Mouse (Mus musculus) hindbrain, postnatal 0 days (tissue): ENCODE measurements around the gene Mylk2. TPM values are rescaled to one million over a fixed set of nuclear protein-coding genes. Genes with fewer than 3 reads are reported as not detected.

ENCODE experiments used
- ATAC-seq: fragments of 200-750 bp; cut with Nextera tagmentation; 2 replicates; pipeline ENCODE4 v1.8.0; 2017; ENCODE audit warnings: mild to moderate bottlenecking, moderate TSS enrichment, moderate library complexity
- DNase-seq: peaks from one replicate; pipeline ENCODE4 v3.0.0-alpha.2; 2015; ENCODE audit warnings: low spot score
- H3K27ac ChIP-seq: fragments of 300-500 bp; sonication (generic); 2 replicates; pipeline ENCODE4 v1.5.1; 2014; ENCODE audit warnings: mild to moderate bottlenecking
- H3K27me3 ChIP-seq: fragments of 300-500 bp; sonication (generic); 2 replicates; pipeline ENCODE4 v1.6.1; 2014; ENCODE audit warnings: low read length, mixed read lengths; ENCODE audit not compliant: insufficient read depth
- H3K36me3 ChIP-seq: fragments of 300-500 bp; sonication (generic); 2 replicates; pipeline ENCODE4 v1.6.1; 2014; ENCODE audit warnings: low read length, mixed read lengths; ENCODE audit not compliant: insufficient read depth
- H3K4me1 ChIP-seq: fragments of 300-500 bp; sonication (generic); 2 replicates; pipeline ENCODE4 v1.6.1; 2014; ENCODE audit warnings: antibody characterized with exemption, low read length, mixed read lengths; ENCODE audit not compliant: insufficient read depth
- H3K4me2 ChIP-seq: fragments of 300-500 bp; sonication (generic); 2 replicates; pipeline ENCODE4 v1.6.1; 2014; ENCODE audit warnings: low read depth, mild to moderate bottlenecking, low read length, moderate library complexity, mixed read lengths
- H3K4me3 ChIP-seq: fragments of 300-500 bp; sonication (generic); 2 replicates; pipeline ENCODE4 v1.5.1; 2014; ENCODE audit warnings: low read length
- H3K9ac ChIP-seq: fragments of 300-500 bp; sonication (generic); replicated peaks from 2 replicates; pipeline ENCODE4 v1.6.1; 2014; ENCODE audit warnings: mild to moderate bottlenecking, low read length, moderate library complexity, mixed read lengths
- H3K9me3 ChIP-seq: fragments of 300-500 bp; sonication (generic); 2 replicates; pipeline ENCODE4 v1.6.1; 2016; ENCODE audit warnings: low read length, mixed read lengths
- CTCF ChIP-seq: IDR thresholded peaks from 2 replicates; pipeline ENCODE4 v1.5.1; 2016; ENCODE audit warnings: antibody characterized with exemption, control low read depth, low read depth
- WGBS: fragments of 180-500 bp; shearing (Covaris S2); extraction: QIAGEN DNeasy Blood & Tissue Kit; methylation state at CpG from one replicate; pipeline ENCODE4 v1.1.7; 2014; 5-methylcytosine and 5-hydroxymethylcytosine counted together
- polyA plus RNA-seq: library from polyadenylated mRNA; unstranded; fragments of >200 nt; fragmentation: Nextera tagmentation; extraction: Ambion mirVana; gene quantifications from 2 replicates; pipeline ENCODE4 v1.2.1, GENCODE M21; 2015
- total RNA-seq: library from RNA; depleted of rRNA; stranded (reverse); fragments of >200 nt; gene quantifications from 2 replicates; pipeline ENCODE4 v1.2.3, GENCODE M21; 2014

Mylk2 gene
- total and polyA plus RNA-seq, 2 experiments from 2014 or later: 0.20 to 0.58 TPM

DNA sequence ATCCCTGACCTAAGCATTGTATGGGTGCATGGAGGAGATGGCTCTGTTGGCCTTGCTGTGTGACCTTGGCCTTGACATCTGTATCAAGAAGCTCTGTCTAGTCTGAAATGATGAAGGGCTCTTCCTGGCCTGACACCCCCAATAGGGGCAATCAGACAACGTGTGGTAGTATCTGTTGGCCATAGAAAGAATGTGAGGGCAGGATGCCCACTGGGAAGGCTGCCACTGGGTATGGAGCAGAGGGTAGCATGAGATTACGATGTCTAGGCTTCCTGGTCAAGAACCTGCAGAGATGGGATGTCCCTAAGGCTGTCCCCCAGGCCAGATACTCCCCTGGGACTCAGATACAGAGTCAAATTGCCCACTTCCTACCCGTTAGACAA lies 17.8 kb downstream of the Mylk2 start:
- DNase-seq (no peak), ATAC-seq (no peak)
- no peak overlapping the region for H3K9ac ChIP-seq
- H3K27ac ChIP-seq: no peak overlapping the region
- H3K36me3 ChIP-seq: no peaks in the 10 kb centered on the region
- H3K4me2 ChIP-seq: no peak overlapping the region
- H3K4me3 ChIP-seq: no peak overlapping the region
- no peaks in the 10 kb centered on the region for H3K9me3 ChIP-seq
- H3K4me1 ChIP-seq: no peaks in the 10 kb centered on the region
- no peaks in the 10 kb centered on the region for H3K27me3 ChIP-seq
- TF ChIP-seq CTCF: no peak
- WGBS: 56% methylated on average over 3 of the region's 3 CpGs

DNA sequence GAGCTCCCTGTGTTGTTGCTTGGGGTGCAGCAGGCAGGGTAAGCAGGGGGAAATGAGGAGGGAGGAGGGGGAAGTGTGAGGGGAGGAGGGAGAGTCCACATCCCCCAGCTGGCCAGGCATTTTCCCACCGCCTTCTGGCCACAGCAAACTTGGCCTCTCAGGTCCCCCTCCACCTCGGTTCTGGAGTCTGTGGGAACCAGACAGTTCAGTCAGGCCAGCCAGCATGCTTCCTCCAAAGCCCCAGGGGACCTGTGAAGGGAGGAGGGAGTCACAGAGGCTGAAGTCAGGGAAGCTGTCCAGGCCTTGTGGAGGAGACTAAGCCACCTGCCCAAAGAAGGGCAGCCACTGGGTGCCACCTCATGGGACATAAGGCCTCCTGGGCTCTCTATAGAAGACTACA lies 19.1 kb downstream of the Mylk2 start:
- DNase-seq (no peak), ATAC-seq (0 out of 2 replicates have a peak, but pooled peaks have one; percentile 11)
- H3K4me1 ChIP-seq: no peaks in the 10 kb centered on the region
- H3K27ac ChIP-seq: no peak overlapping the region
- H3K4me3 ChIP-seq: no peak overlapping the region
- no peaks in the 10 kb centered on the region for H3K36me3 ChIP-seq
- H3K9me3 ChIP-seq: no peaks in the 10 kb centered on the region
- no peak for TF ChIP-seq CTCF
- no peaks in the 10 kb centered on the region for H3K27me3 ChIP-seq
- H3K9ac ChIP-seq: no peak overlapping the region
- no peak overlapping the region for H3K4me2 ChIP-seq
- WGBS: 31% methylated on average over 2 of the region's 2 CpGs

DNA sequence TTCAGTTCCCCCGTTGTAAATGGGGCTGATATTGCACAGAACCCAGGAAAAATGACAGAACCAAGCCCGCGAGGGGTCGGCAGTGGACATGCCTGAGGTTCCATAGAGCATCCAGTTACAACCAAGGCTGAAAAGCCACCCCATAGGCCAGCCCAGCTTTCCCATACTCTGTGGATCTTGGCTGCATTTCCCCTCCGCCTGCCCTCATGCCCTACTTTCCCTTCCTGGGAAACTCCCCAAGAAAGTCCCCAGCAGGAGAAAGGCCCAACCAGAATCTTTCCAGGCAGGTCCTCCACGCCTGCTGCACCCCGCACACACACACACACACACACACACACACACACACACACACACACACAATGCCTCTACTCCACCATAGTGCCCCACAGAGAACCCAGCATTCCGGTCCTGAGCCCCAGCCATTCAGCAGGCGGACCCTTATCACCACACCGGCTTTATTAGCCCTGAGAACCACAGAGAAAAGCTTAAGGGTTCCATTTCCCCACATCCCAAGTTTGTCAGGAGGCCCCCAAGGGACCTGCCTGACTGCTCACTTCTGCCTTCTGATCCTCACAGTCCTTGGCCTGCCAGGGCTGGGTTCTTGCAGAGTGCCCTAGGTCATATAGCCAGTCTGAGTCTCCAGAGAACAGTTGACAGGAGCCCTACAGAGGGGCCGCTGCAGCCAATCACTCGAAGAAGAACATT lies 20.5 kb downstream of the Mylk2 start:
- Histone ChIP-seq H3K27ac (peak overlapping the region; percentile 8; the same call in 1 of the 2 replicates), H3K4me1 (no peaks in the 10 kb centered on the region), H3K4me3 (no peak overlapping the region), H3K27me3 (no peaks in the 10 kb centered on the region), H3K4me2 (0 out of 2 replicates have a peak overlapping the region, but pooled peaks have one; percentile 7), H3K9me3 (no peaks in the 10 kb centered on the region), H3K9ac (no peak overlapping the region; the same call in 1 of the 2 replicates), H3K36me3 (no peaks in the 10 kb centered on the region)
- DNase-seq (no peak), ATAC-seq (no peak)
- no peak for TF ChIP-seq CTCF
- WGBS: 73% methylated on average over 12 of the region's 12 CpGs

DNA sequence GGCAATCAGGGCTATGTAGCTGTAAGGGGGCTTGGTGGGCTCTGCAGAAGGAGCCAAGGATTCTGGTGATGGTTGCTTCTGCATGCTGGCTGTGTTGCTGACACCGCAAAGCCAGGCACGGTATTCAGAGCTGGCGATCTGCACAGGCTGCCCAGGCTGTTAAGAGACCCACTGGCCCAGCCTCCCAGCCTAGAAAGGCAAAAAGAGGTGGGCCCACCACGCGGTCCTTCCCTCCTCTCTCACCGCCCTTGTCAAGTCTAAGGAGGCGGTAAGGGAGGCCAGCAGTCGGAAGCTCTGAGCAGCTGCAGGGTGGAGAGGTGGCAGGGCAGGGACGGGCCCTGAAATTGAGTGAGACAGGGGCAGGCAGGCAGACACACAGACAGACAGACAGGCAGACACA lies 21.9 kb downstream of the Mylk2 start, which contains the start of gene Foxs1:
Foxs1 (minus strand) TSS at position 161 of the 400 bp plus-strand sequence.
- ATAC-seq (peak; percentile 50; the same call in 1 of the 2 replicates), DNase-seq (no peak)
- no peaks in the 10 kb centered on the region for H3K27me3 ChIP-seq
- peak within 1 kb of the TSS; percentile 8; the same call in 1 of the 2 replicates for H3K27ac ChIP-seq
- no peak within 1 kb of the TSS; the same call in 1 of the 2 replicates for H3K9ac ChIP-seq
- no peaks in the 10 kb centered on the region for H3K9me3 ChIP-seq
- H3K4me3 ChIP-seq: no peak within 1 kb of the TSS
- 32% methylated on average over 9 of the region's 9 CpGs for WGBS
- no peak for TF ChIP-seq CTCF
- H3K36me3 ChIP-seq: no peaks in the 10 kb centered on the region
- H3K4me2 ChIP-seq: no peak within 1 kb of the TSS
- H3K4me1 ChIP-seq: no peaks in the 10 kb centered on the region

DNA sequence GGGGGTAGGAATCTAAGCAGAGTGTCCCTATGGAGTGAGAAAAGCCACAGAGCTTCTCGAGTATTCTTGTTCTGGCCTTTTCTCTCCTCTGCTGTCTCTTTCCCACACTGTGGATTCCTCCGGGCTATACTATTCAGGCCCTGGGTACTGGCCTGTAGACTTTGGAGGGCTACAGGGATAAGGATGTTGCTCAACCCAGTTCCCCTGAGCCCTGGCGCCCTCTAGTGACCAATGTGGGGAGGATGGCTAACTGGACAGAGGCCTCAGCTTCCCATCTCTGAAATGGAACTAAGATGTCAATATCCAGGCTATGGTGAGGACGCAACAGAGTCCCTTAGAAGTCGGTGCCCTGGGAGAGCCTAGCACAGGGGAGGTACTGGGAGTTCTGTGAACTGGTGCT lies 22.5 kb downstream of the Mylk2 start:
- peak; percentile 59 for DNase-seq
- no peaks in the 10 kb centered on the region for H3K4me1 ChIP-seq
- WGBS: 41% methylated on average over 5 of the region's 5 CpGs
- H3K4me2 ChIP-seq: no peak overlapping the region
- peak; percentile 68 for TF ChIP-seq CTCF
- H3K4me3 ChIP-seq: no peak overlapping the region
- no peaks in the 10 kb centered on the region for H3K36me3 ChIP-seq
- H3K27ac ChIP-seq: no peak overlapping the region
- H3K9me3 ChIP-seq: no peaks in the 10 kb centered on the region
- ATAC-seq: no peak
- H3K27me3 ChIP-seq: no peaks in the 10 kb centered on the region
- no peak overlapping the region for H3K9ac ChIP-seq

DNA sequence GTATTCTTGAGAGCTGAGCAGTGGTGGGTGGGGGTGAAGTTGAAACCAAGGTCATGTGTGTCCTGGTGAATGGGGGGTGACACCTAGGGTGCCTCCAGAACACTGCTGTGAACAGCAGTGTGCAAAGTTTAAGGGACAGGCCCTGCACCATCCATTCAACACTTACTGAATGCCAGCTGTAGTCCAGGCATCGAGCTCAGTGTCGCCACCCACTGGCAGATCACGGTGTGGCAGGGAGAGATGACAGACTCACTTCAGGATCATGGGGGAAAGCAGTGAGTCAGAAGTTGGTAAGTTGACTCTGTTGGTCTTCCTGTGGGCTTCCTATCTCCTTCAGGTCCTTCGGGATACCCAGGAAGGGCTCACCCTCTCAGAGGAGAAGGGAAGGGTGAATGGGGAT lies 28.7 kb downstream of the Mylk2 start:
- Histone ChIP-seq H3K9ac (no peak overlapping the region), H3K4me2 (no peak overlapping the region), H3K27me3 (peaks cover 12% of the 10 kb centered on the region), H3K27ac (no peak overlapping the region), H3K4me1 (peaks cover 8% of the 10 kb centered on the region), H3K36me3 (no peaks in the 10 kb centered on the region), H3K9me3 (no peaks in the 10 kb centered on the region), H3K4me3 (no peak overlapping the region)
- ATAC-seq: no peak
- DNase-seq: no peak
- WGBS: 12% methylated on average over 4 of the region's 4 CpGs
- TF ChIP-seq CTCF: peak; percentile 84

DNA sequence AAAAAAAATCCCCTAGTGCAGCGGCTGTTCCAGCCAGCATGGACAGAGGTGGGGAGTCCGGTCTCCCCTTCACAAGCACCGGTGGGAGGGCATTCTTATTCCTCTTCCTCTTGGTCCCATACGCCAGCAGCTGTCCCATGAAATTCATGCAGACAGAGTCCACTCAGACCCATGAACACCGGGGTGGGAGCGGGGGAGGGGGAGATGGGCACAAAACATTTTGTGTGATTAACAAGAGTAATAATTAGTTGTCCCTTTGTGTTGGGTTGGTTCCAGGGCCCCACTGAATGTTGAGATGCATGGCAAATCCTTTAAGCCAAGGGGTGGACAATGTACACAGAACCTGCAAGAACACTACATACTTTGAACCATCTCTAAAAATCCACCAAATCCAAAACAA lies 30.0 kb downstream of the Mylk2 start:
- no peak for TF ChIP-seq CTCF
- ATAC-seq (no peak), DNase-seq (no peak)
- Histone ChIP-seq H3K4me1 (peaks cover 8% of the 10 kb centered on the region), H3K4me2 (no peak overlapping the region), H3K27me3 (peaks cover 12% of the 10 kb centered on the region), H3K4me3 (no peak overlapping the region), H3K27ac (no peak overlapping the region), H3K36me3 (no peaks in the 10 kb centered on the region), H3K9ac (no peak overlapping the region), H3K9me3 (no peaks in the 10 kb centered on the region)
- 66% methylated on average over 6 of the region's 6 CpGs for WGBS
